Mouse (Mus musculus) gastrocnemius, postnatal 25 days (tissue): ENCODE data around the gene Zbtb40. TPM values are rescaled to one million over a fixed set of nuclear protein-coding genes. Genes with fewer than 3 reads are reported as not detected.
A peak's percentile ranks its signal among the peaks of the same experiment; 100 is the strongest.

Source experiments
- DNase-seq: peaks from one replicate; pipeline ENCODE4 v3.0.0; 2022
- total RNA-seq, 2 experiments: library from RNA; stranded (reverse); gene quantifications; 1 replicate in 1 of 2; 2 replicates in 1 of 2; pipeline ENCODE4 v1.2.3; 2021

The Zbtb40 gene
- total RNA-seq, 2 experiments from 2014 or later = 6.5 to 7.6 TPM

DNA sequence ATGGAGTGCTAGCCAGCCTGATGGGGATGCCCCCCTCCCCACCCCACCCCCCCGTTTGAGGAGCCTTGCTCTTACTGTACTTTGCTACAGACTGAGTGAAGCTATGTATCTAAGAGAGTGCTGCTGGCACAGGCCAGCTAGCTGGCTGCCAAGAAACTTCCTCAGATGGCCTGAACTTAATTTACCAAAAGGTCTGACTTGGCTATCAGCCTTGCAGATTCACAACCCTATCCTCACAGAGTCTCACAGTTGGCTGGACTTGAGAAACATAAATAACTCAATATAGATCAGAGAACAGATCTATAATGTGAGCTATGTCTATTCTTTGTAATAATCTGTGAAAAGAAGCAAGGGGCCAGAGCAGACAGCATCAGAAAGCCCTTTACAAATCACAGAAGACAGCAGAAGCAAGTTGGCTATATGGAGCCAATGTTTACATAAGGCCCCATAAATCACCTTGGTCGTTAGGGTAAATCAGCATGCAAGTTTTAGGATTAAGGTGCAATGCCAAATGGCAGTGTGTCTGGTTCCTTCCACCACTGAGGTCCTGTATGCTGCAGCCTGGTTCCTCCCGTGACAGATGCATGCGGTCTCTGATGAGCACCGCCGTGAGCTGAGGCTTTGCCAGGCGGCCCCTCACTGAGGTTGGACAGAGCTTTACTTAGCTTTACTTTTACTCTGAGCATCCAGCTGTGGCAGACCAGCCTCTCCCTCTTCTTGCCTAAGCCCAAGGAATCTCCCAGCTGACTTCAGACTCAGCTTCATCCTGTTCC lies 15.3 kb downstream of the Zbtb40 start:
- no peak for DNase-seq

DNA sequence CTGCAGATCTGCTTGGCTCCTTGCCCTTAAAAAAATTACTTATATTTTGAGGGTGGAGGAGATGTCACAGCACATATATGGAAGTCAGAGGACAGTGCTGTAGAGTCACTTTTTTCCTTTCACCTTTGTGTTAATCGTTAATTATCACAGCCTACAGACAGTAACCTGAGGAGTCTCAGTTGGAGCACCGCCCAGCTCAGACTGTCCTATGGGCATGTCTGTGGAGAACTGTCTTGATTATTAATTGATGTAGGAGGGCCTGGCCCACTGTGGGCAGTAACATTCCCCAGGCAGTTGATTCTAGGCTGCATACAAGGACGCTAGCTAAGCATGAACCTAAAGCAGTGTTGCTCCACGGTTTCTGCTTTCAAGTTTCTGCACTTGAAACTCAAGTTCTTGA lies 16.1 kb downstream of the Zbtb40 start:
- DNase-seq = no peak

DNA sequence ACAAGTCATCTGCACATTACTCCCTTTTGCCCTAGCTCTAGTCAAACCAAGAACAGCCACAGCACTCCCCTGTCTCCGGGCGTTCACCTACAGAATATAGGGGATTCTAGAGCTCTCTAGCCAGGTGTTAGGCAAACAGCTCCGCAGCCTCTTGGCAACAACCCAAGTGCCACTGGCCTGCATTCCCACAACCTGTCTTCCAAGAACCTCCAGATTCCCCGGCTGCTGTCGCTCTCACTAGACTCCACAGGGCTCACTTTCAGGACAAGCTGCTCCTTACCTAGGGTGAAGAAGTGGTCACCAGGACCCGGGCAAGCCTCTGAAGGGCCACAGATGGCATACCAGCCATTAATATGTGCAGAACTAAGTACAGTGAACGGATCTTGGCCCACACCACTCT lies 17.3 kb downstream of the Zbtb40 start:
- no peak for DNase-seq

DNA sequence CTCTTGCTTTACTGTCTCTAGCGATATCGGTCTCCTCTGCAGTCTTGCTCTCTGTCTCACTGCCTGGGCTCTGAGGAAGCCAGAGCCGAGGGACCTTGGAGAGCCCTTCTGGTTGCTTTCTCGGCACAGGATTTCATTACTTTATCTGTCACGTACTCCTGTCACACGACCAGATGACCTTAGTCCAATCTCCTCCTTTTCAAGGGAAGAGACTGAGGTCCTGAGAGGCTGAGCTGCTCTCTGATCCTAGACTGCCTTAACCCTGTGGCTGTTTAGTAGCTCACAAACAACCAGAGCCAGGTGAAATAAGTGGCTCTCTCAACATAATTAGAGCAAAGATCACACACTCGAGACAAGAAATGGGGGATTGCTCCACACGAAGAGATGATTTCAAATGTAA lies 19.3 kb downstream of the Zbtb40 start:
- DNase-seq = no peak

DNA sequence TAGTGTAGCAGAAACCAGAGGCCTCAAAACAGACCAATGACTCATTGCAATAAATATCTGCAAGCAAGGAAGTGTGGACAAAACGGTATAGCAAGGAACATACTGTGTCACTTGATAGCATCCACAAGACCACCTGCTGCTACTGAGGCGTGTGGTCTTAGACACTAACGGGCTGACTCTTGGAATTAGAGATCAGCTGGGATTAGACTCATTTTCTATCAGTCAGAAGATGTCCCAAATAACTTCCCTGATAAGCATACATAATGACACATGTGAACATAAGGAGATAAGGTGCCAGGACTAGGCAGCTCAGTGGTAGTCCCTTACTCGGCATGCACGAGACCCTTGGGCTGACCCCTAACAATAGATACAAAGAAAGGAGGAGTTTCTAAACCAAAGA lies 21.6 kb downstream of the Zbtb40 start:
- DNase-seq = no peak

DNA sequence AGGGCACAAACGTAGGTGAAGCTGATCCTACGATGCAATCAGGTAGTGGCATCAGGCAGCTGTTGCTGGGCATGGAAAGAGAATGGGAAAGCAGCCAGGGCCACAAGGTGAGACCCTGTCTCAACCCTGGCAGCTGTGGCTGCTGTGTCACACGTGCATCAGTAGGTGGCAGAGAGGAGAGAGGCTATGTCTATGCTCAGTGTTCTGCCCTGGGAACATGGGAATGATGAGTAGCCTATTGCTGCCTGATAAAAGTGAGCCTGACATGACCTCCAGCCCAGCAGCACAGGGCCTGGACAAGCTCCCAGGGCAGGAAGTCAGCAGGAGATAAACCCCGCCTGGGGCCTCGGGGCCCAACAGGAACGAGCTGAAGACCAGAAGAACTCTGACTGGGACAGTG lies 23.0 kb downstream of the Zbtb40 start:
- peak; percentile 22 for DNase-seq

DNA sequence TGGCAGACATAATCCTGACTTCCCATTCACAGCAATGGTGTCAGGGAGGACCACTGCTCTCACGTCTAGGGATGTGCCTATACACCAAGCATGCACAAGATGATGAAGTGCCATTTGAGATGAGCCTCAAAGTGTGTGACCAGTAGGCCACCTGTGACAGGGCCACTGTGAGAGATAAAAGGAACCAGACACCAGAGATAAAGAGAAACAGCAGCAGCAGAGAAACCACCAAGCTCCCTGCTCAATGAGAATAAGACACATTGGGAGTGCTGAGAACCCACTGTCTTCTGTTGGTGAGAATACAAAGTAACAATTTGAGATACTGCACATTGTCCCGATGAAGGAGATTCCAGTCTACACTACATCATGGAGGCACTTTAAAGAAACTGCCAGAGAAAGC lies 23.5 kb downstream of the Zbtb40 start:
- no peak for DNase-seq

DNA sequence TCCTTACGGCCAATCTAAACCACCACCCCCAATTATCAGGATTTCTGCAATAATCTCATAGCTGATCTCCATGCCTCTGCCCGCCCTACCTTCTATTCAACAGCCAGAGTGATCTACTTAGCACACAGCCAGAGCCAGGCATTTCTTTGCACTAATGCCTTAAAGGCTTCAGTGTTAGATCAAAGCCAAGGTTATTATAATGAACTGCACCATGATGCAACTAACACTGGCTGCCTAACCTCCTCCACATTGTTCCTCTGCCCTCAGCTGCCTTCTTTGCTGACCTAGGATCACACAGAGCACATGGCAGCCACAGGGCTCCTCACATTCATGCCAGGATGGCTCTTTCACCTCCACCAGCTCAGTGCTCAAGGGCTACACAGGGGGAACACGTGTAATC lies 28.5 kb downstream of the Zbtb40 start:
- no peak for DNase-seq

DNA sequence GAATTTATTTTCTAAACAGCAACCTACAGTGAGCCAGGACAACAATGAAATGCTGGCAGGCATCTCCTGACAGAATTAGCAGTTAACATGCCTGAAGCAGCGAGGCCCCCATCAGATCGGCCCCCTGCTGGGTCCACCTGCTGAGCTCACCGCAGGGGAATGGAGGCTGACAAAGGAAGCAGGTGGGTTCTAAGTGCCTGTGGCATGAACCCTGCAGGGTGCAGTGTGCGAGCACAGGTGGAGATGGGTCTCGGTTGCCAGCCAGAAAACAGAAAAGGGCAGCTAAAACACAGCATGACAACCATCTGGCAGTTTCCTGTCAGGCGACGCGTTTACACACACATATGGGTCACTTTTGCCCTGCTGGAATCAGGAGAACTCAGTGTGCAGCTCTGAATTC lies 32.7 kb downstream of the Zbtb40 start:
- DNase-seq = no peak

DNA sequence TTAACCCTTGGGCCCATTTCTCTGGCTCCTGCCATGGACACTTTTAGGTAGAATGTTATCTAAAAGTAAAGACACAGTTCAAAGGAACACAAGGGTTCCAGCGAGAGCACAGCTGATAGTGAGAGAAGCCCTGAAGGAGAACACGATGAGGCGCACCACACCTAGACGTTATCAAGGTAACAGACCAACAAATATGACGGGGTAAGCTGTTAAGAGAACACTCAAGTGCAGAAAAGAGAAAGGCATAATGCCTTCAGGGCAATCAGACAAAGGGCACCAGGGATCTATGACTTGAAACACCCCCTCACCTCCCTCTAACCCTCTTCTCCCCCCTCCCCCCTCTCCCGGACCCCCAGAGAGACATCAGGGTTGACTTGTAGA lies 33.1 kb downstream of the Zbtb40 start:
- no peak for DNase-seq

DNA sequence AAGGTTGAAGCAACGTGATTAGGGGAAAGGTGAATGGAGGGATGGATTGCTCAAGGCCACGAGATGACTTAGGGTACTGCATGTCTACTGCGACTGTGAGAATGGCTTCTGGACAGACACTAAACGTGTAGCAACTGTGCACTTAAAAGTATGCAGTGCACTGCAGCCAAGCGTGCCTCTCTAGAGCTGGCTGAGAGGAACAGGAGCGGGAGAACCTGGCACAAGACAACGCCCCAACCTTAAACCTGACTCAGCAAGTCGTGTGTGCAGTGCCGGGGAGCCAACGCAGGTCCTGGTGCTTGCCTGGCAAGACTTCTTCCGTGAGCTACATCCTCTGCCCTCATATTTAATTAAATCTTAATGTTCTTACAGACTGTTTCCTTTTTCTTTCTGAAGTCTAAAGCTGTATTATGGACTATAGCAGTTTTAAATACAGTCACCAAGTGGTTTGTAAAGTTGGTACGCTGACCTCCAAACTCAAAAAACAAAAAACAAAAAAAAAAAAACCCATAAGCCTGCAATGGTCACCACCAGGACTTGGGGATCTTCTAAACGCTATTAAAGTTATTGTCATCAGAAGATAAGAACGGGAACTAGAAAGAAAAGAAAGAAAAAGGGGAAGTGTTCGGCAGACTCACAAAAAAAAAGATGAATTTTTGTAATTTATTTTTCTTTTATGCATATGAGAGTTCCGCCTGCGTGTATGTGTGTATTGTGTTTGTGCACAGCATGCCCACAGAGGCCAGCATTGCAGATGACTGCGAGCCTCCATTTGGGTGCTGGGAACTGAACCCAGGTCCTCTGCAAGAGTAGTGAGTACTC lies 33.7 kb downstream of the Zbtb40 start:
- DNase-seq = peak; percentile 23

DNA sequence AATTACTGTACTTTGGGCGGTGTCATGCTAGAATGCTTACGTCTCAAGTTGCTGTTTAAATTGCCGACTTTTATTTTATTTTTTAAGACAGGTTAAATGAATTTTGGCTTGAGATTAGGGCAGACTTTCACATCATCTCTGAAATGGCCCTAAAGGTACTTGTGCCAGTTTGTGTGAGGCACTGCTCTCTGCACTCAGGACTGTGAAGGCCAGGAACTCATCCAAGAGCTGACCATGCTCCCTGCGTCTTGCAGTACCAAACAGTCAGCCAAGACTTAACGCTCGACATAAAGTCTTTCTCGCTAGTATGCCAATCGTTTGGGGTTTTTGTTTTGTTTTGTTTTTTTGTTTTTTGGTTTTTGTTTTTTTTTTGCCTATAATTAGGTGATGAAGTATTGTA lies 34.5 kb downstream of the Zbtb40 start:
- DNase-seq = no peak

DNA sequence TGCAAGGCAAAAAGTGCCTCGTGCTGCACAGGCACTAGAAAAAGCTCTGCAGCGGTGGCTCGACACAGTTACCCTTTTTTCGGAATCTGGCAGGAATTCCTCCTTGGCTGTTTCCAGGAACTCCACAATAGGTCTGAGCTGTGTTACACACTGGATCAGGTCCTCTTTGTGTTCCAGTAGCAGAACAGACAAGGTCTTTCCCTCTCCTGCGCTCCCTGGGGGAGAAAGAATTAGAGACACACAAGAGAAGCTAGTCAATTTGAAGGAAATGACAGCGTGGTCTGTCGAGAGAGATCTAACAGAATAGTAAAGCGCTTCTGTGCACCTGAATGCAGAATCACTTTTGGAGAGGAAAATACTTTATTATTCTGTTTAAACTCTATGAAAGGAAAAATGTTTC lies 41.6 kb downstream of the Zbtb40 start:
- DNase-seq = no peak

DNA sequence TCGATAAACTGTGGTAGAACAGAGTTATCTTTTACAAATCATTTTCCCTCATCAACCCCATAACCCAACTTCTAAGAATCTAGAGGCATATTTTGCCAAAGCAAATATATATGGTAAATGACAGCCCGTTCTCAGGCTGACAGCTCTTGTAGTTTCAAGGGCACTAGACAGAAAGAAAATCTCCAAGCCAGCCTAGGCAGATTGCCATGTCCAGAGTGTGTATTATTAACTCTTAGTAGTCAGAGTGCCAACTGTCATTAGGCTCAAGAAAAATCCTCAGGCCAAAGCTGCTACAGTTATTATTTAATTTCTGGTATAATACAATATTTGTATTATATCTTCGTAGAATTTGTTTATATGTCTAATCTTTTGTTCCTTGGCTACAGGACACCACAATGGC lies 46.8 kb downstream of the Zbtb40 start:
- no peak for DNase-seq

DNA sequence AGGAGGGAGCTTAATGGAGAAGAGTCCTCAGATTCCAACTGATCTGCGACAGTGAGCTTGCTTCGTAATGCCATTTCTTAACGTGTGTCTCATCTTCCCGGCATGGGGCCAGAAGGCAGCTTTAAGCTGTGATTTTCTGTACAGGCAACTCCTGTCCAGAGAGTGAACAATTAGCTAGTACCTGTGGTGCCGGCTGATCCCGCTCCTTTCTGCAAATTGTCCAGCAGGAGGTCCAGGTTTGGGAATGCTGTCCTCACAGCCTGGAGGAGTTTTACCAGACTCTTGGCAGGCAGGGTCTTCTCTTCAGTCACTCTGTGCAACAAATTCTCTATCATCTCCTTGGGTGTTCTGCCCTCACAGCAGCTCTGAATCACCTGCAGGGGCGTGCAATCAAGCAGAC lies 47.6 kb downstream of the Zbtb40 start:
- DNase-seq = no peak

DNA sequence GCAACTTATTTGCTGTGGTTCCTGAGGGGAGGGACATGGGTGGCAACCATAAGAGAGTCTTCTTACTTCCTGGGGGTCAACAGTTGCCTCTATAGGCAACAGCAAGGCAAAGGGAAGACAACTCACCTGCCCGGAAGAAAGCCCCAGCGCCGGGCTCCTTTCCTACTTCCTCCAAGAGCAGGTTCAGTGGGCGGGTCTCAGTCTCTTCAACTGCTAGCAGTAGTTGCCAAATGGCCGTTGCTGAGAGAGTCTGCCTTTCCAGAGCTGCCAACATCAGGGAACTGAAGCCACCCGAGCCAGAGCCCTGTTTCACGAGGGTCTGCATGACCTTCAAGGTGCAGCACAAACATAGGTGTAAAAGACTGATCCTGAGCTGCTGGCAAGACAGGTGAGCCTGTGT lies 50.2 kb downstream of the Zbtb40 start:
- DNase-seq = no peak

DNA sequence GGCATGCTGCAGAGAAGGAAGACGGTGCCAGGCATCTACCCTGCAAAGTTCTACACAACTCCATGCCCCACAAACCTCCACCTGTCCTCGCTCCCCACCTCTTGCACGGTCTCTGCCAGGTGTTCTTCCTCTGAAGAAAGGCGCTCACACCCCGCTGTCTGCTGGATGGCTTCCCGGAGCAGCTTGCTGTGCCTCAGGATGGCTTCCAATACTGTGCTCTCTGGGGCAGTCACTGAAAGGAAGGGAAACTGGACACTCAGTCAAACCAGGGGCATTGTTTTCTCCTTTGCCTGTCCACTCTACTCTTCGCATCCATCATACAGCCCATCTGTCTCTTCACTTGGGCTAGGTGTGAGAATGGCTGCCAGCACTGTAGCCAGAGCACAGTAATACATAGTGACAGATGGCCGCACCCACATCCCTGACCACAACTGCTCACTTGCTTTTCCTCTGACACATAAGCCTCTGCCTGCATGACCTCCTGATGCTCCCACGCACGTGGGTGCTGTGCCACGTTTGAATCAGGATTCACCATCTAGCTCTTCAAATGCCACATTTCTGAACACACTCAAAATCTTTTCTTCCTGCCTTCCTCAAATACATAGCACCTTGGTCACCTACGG lies 50.8 kb downstream of the Zbtb40 start:
- no peak for DNase-seq

DNA sequence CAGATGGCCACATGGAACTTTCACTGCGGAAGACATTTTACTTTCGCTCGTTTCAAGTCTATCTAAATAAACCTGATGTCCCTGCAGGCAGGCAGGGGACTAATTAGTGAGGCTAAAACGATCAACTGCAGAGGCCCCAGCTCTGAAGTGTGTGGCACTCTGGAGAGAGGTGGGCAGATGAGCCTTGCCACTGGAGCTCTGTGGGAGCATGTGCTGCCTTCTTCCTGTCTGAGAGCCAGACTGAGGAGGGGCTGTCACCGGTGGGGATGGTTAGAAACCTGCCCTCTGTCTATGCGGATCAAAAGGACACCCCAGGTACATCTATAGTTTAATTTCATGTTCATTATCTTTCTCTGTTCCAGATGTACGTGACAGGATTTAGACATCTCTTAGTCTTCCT lies 51.7 kb downstream of the Zbtb40 start:
- no peak for DNase-seq

DNA sequence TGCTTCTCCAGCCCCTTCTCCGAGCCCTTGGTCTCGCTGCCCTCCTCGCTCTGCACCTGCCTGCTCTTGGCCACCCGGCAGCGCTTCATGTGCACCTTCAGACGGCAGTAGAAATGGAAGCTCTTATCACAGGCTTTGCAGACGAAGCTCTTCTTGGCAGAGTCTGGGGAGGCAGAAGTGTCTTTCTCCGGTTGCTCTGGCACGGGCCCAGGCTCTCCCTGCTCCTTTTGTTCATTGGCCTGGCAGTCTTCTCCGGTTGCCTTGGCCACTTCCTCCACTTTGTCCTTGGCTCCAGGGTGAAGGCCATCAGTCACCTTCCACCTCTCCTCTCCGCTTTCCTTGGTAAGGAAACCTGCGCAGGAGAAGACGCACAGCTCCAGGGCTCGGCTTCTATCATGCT lies 53.2 kb downstream of the Zbtb40 start:
- DNase-seq = no peak

DNA sequence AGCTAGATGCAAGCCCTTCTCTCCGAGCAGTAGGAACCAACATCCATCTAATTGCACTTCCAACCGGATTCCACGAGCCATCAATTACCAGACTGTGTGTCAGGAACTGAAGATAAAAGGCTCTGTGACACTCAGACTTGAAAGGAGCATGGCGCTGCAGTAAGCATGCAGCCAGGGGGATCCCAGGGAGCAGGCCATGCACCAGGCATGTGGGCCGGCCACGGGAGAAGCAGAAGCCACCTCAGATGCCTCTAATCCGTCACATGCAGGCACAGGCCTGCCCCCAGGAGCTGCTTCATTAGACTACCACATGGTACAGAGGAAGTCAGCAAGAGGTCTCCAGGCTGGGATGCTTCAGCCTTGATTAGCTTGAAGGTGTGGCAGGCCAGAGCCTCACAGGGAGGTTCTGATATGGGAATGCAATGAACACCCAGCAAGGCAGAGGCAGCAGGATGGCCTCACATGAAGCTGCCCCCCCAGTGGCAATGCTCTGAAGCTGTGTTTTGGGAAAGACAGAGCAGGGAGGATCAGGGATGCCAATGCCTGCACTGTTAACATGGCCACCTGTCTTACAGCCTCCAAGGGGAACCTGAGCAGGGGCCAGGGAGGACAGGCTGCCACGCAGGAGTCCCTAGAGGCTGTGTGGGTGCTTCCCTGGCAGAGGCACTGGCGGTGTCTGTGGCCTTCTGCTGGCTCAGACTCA lies 66.5 kb downstream of the Zbtb40 start:
- no peak for DNase-seq

DNA sequence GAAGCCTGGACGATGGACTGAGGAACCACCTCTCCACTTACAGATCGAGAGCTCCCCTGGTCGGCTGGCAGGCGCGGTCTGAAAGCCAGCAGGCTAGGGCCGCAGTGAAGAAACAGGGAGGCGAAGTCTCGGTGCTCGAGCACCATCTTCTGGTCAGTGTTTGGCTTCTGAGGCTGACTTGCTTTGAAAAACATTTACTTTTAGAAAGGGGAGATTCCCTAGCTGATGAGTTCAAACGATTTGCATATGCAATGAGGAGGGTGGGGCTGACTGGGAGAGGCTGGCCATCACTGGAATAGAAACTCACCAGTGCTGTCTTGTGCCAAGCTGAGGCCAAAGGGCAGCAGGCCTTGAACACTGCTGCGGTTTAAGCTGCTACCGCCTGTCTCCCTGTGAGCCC lies 67.3 kb downstream of the Zbtb40 start:
- no peak for DNase-seq

DNA sequence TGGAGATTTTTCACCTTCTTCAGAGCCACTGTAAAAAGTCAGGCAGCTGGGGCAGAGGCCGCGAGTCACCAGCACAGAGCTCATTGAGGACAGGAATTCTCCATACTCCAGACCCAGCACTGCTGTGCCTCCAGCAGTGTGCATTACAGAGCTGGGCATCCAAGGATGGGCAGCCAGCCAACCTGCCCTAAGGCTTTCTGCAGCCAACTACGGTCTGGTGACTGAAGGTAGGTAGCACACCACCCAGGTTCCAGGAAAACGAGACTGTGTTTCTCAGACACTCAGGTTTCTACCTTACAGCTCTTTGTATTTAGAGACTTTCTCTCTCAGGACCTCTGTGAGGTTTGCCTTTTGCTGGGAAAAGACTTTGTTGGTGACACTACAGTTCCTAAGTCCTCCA lies 67.7 kb downstream of the Zbtb40 start:
- DNase-seq = no peak

DNA sequence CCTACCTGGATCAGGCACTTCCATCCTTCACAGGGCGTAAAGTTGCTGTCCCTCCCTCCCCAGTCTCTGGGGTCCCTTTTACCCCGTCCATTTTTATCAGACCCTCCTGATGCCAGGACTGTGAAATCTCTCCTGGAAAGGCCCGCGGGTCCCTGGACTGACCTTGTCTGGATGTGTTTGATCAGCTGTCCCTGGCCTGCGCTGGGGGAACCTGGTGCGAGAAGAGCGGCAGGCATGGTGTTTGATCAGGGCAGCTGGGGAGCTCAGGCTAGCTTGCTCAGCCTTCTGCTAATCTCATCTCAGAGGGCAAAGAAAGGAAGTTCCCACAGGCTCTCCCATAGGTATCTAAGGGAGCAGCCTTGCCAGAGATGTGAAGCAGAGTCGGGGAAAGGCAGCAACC lies 71.4 kb downstream of the Zbtb40 start:
- DNase-seq = no peak
